Mouse (Mus musculus) midbrain, embryonic 16.5 days (tissue): ENCODE data around the gene Fbxo6. TPM values are rescaled to one million over a fixed set of nuclear protein-coding genes. Genes with fewer than 3 reads are reported as not detected.

ENCODE experiments used
- ATAC-seq: fragments of 200-750 bp; cut with Nextera tagmentation; 2 replicates; pipeline ENCODE4 v1.8.0; 2017; ENCODE audit warnings: moderate TSS enrichment
- H3K27ac ChIP-seq: fragments of 300-500 bp; sonication (generic); 2 replicates; pipeline ENCODE4 v1.5.1; 2014; ENCODE audit warnings: mild to moderate bottlenecking, low read length, mixed read lengths
- H3K27me3 ChIP-seq: fragments of 300-500 bp; sonication (generic); 2 replicates; pipeline ENCODE4 v1.6.1; 2014; ENCODE audit warnings: low read depth, low read length, mixed read lengths; ENCODE audit not compliant: control insufficient read depth, insufficient read depth
- H3K36me3 ChIP-seq: fragments of 300-500 bp; sonication (generic); 2 replicates; pipeline ENCODE4 v1.6.1; 2014; ENCODE audit warnings: mild to moderate bottlenecking, low read length, moderate library complexity, mixed read lengths; ENCODE audit not compliant: control insufficient read depth, insufficient read depth
- H3K4me1 ChIP-seq: fragments of 300-500 bp; sonication (generic); 2 replicates; pipeline ENCODE4 v1.6.1; 2014; ENCODE audit warnings: mild to moderate bottlenecking, low read length, mixed read lengths; ENCODE audit not compliant: control insufficient read depth, insufficient read depth
- H3K4me2 ChIP-seq: fragments of 300-500 bp; sonication (generic); 2 replicates; pipeline ENCODE4 v1.6.1; 2014; ENCODE audit warnings: mild to moderate bottlenecking, low read length, mixed read lengths
- H3K4me3 ChIP-seq: fragments of 300-500 bp; sonication (generic); 2 replicates; pipeline ENCODE4 v1.5.1; 2014; ENCODE audit warnings: low read depth, mild to moderate bottlenecking, low read length, moderate library complexity, mixed read lengths
- H3K9ac ChIP-seq: fragments of 300-500 bp; sonication (generic); 2 replicates; pipeline ENCODE4 v1.6.1; 2014; ENCODE audit warnings: low read depth, low read length, mixed read lengths
- H3K9me3 ChIP-seq: fragments of 300-500 bp; sonication (generic); replicated peaks from 2 replicates; pipeline ENCODE4 v1.6.1; 2014; ENCODE audit warnings: mild to moderate bottlenecking, low read length, mixed read lengths; ENCODE audit not compliant: control insufficient read depth, poor library complexity, severe bottlenecking
- WGBS: fragments of 180-500 bp; shearing (Covaris S2); extraction: QIAGEN DNeasy Blood & Tissue Kit; methylation state at CpG from one replicate; pipeline ENCODE4 v1.1.7; 2014; 5-methylcytosine and 5-hydroxymethylcytosine counted together
- polyA plus RNA-seq: library from polyadenylated mRNA; unstranded; fragments of >200 nt; fragmentation: Nextera tagmentation; extraction: Ambion mirVana; gene quantifications from 2 replicates; pipeline ENCODE4 v1.2.1, GENCODE M21; 2015

Fbxo6 gene
- polyA plus RNA-seq, 1 experiment from 2014 or later: 23.8 TPM

DNA sequence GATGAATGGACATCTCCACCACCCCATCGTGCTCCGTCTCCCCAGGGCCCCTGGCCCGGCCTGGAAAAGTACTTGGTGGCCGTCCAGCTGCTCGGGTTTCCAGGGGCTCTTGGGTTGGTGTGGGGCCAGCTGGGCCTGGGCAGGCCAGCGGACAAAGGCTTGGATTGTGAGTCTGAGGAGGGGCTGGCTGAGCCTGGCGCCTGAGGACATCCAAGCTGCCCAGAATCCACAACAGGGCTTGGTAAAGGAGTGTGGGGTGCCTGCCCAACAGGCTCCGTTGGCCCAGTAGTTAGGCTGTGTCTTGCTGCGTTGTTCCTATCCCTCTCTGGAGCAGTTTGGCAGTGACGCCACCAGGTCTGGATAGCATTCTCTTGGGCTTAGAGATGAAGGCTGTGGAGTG is 14.5 kb upstream of the Fbxo6 start:
- H3K9ac ChIP-seq: peak overlapping the region; percentile 31; the same call in 1 of the 2 replicates
- no peaks in the 10 kb centered on the region for H3K9me3 ChIP-seq
- peaks cover 17% of the 10 kb centered on the region for H3K4me1 ChIP-seq
- H3K4me2 ChIP-seq: peak overlapping the region; percentile 5; the same call in 1 of the 2 replicates
- ATAC-seq: peak; percentile 59
- no peaks in the 10 kb centered on the region for H3K36me3 ChIP-seq
- H3K27me3 ChIP-seq: peaks cover 45% of the 10 kb centered on the region
- no peak overlapping the region for H3K4me3 ChIP-seq
- 6% methylated on average over 10 of the region's 10 CpGs for WGBS
- peak overlapping the region; percentile 17 for H3K27ac ChIP-seq

DNA sequence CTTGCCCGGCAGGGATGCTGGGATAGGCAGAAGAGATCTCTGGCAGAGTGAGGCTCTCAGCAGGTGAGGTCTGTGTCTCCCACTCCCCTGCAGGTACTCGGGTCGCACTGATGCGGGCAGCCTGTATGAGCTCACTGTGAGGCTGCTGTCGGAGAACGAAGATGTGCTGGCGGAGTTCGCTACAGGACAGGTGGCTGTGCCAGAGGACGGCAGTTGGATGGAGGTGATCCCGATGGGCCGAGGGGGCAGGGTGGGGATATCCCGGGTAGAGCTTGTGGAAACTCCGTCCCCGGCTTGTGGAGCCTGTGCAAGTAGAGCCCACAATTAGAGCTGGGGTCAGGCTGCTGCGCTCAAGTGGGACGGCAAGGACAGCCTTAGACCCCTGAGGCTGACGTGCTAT is 13.6 kb upstream of the Fbxo6 start:
- Histone ChIP-seq H3K4me1 (peaks cover 17% of the 10 kb centered on the region), H3K36me3 (no peaks in the 10 kb centered on the region), H3K9me3 (no peaks in the 10 kb centered on the region), H3K4me3 (no peak overlapping the region), H3K9ac (no peak overlapping the region), H3K27ac (no peak overlapping the region), H3K4me2 (no peak overlapping the region), H3K27me3 (peaks cover 47% of the 10 kb centered on the region)
- ATAC-seq: no peak
- 10% methylated on average over 17 of the region's 17 CpGs for WGBS

DNA sequence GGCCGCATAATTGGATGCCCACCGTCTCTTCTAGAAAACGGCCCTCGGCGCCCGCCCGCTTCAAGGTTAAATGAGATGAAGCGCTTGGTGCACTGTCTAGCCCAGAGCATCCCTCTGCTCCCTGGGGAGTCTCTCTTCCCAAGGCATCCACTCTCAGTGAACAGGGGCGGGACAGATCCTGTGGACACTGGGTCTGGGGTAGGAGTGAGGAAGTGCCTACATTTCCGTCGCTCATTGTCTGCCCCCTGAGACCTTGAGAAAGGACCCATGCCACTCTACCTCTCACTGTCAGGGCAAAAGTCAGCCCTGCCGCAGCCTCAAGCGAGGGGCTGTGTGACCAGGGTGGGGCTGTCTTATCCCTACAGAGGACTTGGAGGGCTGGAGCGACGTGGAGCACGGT is 12.5 kb upstream of the Fbxo6 start:
- Histone ChIP-seq H3K4me1 (peaks cover 17% of the 10 kb centered on the region), H3K9ac (peak overlapping the region; percentile 48; the same call in 1 of the 2 replicates), H3K27ac (no peak overlapping the region), H3K4me2 (peak overlapping the region; percentile 60), H3K4me3 (peak overlapping the region; percentile 32), H3K36me3 (no peaks in the 10 kb centered on the region), H3K27me3 (peaks cover 43% of the 10 kb centered on the region), H3K9me3 (no peaks in the 10 kb centered on the region)
- no peak for ATAC-seq
- under 1% methylated on average over 16 of the region's 16 CpGs for WGBS

GRCm38 (mm10) chr4:148164002-148164439 is 12.1 kb upstream of the Fbxo6 start:
- H3K9me3 ChIP-seq: no peaks in the 10 kb centered on the region
- ATAC-seq: no peak
- H3K9ac ChIP-seq: peak overlapping the region; percentile 48
- peaks cover 43% of the 10 kb centered on the region for H3K27me3 ChIP-seq
- no peak overlapping the region for H3K27ac ChIP-seq
- H3K4me1 ChIP-seq: peaks cover 17% of the 10 kb centered on the region
- no peaks in the 10 kb centered on the region for H3K36me3 ChIP-seq
- H3K4me3 ChIP-seq: peak overlapping the region; percentile 32
- H3K4me2 ChIP-seq: peak overlapping the region; percentile 60
- WGBS: 0% methylated on average over 24 of the region's 29 CpGs

DNA sequence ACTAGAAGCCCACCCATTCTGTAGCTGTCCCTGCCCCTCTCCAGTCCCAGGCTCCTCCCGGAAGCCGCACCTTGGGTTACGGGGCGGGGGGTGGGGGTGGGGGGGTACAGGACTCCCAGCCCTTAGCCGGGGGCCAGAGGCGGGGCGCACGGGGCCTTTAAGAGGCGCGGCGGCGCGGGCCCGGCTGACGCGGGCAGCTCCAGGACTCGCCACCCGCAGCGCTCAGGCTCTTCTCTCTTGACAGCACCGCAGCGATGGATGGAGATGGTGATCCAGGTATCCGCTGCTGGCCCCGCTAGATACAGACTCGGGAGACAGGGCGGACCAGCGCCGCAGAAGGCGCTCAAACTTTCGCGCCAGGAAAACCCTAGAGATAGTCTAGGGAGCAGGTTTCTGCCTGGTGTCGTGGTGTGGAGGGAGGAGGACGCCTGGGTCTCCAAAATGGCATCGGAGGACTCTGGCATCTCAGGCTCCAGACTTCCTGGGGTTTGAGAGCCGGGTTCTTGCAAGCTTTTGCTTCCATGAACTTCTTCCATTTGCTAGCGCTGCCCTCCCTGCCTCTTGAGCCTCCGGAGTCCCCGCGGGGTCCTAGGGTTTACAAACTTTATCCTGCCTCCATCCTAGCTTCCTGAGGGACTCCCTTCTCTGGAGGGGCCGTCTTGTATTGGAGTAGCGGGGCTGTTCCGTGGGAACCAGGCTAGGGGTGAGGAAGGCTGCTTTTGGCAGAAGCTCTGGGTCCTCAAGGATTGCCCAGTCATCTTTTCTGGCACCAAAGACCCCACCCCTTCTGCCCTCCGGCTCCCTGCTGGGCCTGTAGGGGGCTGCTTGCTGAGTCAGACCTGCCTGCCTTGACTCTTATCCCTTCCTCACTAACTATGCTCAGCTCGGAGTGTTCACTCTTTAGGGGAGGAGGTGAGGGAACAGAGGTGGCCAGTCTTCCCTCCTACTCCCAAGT is 8.8 kb upstream of the Fbxo6 start, which contains the start of the genes Fbxo44 and Fbxo2:
TSS of gene Fbxo44 (minus strand) at position 47 of the 955 bp plus-strand sequence.
TSS of gene Fbxo2 (plus strand) at position 186 of the 955 bp plus-strand sequence.
- Histone ChIP-seq H3K27me3 (peaks cover 35% of the 10 kb centered on the region), H3K36me3 (peaks cover 9% of the 10 kb centered on the region), H3K27ac (peak within 1 kb of the TSS; percentile 88), H3K4me2 (peak within 1 kb of the TSS; percentile 87), H3K9me3 (no peaks in the 10 kb centered on the region), H3K4me3 (peak within 1 kb of the TSS; percentile 81), H3K4me1 (peaks cover 24% of the 10 kb centered on the region), H3K9ac (peak within 1 kb of the TSS; percentile 95)
- WGBS: 2% methylated on average over 43 of the region's 43 CpGs
- peak; percentile 79 for ATAC-seq

GRCm38 (mm10) chr4:148159544-148160435 is 7.8 kb upstream of the Fbxo6 start:
- peak overlapping the region; percentile 95 for H3K9ac ChIP-seq
- peak overlapping the region; percentile 88 for H3K27ac ChIP-seq
- H3K4me2 ChIP-seq: peak overlapping the region; percentile 87
- peaks cover 26% of the 10 kb centered on the region for H3K27me3 ChIP-seq
- H3K4me1 ChIP-seq: peaks cover 24% of the 10 kb centered on the region
- under 1% methylated on average over 52 of the region's 55 CpGs for WGBS
- ATAC-seq: peak; percentile 90
- no peaks in the 10 kb centered on the region for H3K9me3 ChIP-seq
- H3K36me3 ChIP-seq: peaks cover 11% of the 10 kb centered on the region
- peak overlapping the region; percentile 81 for H3K4me3 ChIP-seq

- WGBS: 19% methylated on average over 27 of the region's 27 CpGs
- Histone ChIP-seq H3K4me3 (peak overlapping the region; percentile 81), H3K9ac (peak overlapping the region; percentile 95), H3K4me2 (peak overlapping the region; percentile 87), H3K9me3 (no peaks in the 10 kb centered on the region), H3K27ac (peak overlapping the region; percentile 88), H3K4me1 (peaks cover 14% of the 10 kb centered on the region), H3K36me3 (peaks cover 15% of the 10 kb centered on the region), H3K27me3 (peaks cover 16% of the 10 kb centered on the region)
- peak; percentile 3; the same call in 1 of the 2 replicates for ATAC-seq
Measured at GRCm38 (mm10) chr4:148158436-148159348, 6.8 kb upstream of the Fbxo6 start.

- no peak for ATAC-seq
- H3K9me3 ChIP-seq: no peaks in the 10 kb centered on the region
- peaks cover 16% of the 10 kb centered on the region for H3K4me1 ChIP-seq
- peaks cover 18% of the 10 kb centered on the region for H3K36me3 ChIP-seq
- 50% methylated on average over 3 of the region's 3 CpGs for WGBS
- no peak overlapping the region for H3K27ac ChIP-seq
- H3K4me2 ChIP-seq: no peak overlapping the region
- no peaks in the 10 kb centered on the region for H3K27me3 ChIP-seq
- no peak overlapping the region for H3K4me3 ChIP-seq
- H3K9ac ChIP-seq: no peak overlapping the region
Measured at GRCm38 (mm10) chr4:148154982-148155381, 3.0 kb upstream of the Fbxo6 start.
